Mouse (Mus musculus) yolk sac, embryonic 10.5 days (tissue): ENCODE results near the gene Mx1.
A peak's percentile ranks its signal among the peaks of the same experiment; 100 is the strongest.

ENCODE experiments used
- DNase-seq: peaks from one replicate; pipeline ENCODE4 v3.0.0-alpha.2; 2017; ENCODE audit warnings: low spot score

Gene Mx1

GRCm38 (mm10) chr16:97443670-97444263 is 18.9 kb downstream of the Mx1 start:
- DNase-seq: peak; percentile 36

- DNase-seq: peak; percentile 10
Measured at GRCm38 (mm10) chr16:97441967-97442366, 20.7 kb downstream of the Mx1 start.

GRCm38 (mm10) chr16:97438191-97438590 is 24.5 kb downstream of the Mx1 start:
- no peak for DNase-seq

- no peak for DNase-seq
Measured at GRCm38 (mm10) chr16:97437448-97438056, 25.2 kb downstream of the Mx1 start.

GRCm38 (mm10) chr16:97434206-97434605 is 28.5 kb downstream of the Mx1 start:
- no peak for DNase-seq

GRCm38 (mm10) chr16:97431328-97431727 is 31.4 kb downstream of the Mx1 start:
- no peak for DNase-seq

- DNase-seq: no peak
Measured at GRCm38 (mm10) chr16:97430091-97430490, 32.6 kb downstream of the Mx1 start.

- DNase-seq: no peak
Measured at GRCm38 (mm10) chr16:97428026-97428425, 34.7 kb downstream of the Mx1 start.

- no peak for DNase-seq
Measured at GRCm38 (mm10) chr16:97423627-97424026, 39.1 kb downstream of the Mx1 start.

GRCm38 (mm10) chr16:97421671-97422070 is 41.0 kb downstream of the Mx1 start:
- DNase-seq: no peak

GRCm38 (mm10) chr16:97418749-97419453 is 43.8 kb downstream of the Mx1 start:
- DNase-seq: no peak

- DNase-seq: peak; percentile 73
Measured at GRCm38 (mm10) chr16:97417896-97418542, 44.7 kb downstream of the Mx1 start.

GRCm38 (mm10) chr16:97405476-97406012 is 57.2 kb downstream of the Mx1 start:
- DNase-seq: no peak

GRCm38 (mm10) chr16:97402213-97402785 is 60.4 kb downstream of the Mx1 start:
- no peak for DNase-seq

GRCm38 (mm10) chr16:97401741-97402140 is 61.0 kb downstream of the Mx1 start:
- DNase-seq: no peak

GRCm38 (mm10) chr16:97399991-97400390 is 62.7 kb downstream of the Mx1 start:
- no peak for DNase-seq

GRCm38 (mm10) chr16:97397945-97398531 is 64.7 kb downstream of the Mx1 start:
- peak; percentile 8 for DNase-seq
